Mouse (Mus musculus) embryonic fibroblast, embryonic 13.5 days (primary cell): Measurements from ENCODE around the gene Ext2.

ENCODE experiments used
- CTCF ChIP-seq: IDR thresholded peaks from 2 replicates; pipeline ENCODE4 v1.5.1; 2011; ENCODE audit warnings: mild to moderate bottlenecking, control low read depth, low read length, moderate library complexity, borderline replicate concordance; ENCODE audit not compliant: insufficient read depth
- POLR2A ChIP-seq: IDR thresholded peaks from 2 replicates; pipeline ENCODE4 v1.6.1; 2011; ENCODE audit warnings: low read depth, mild to moderate bottlenecking, control low read depth, low read length, moderate library complexity

GRCm38 (mm10) chr2:93754366-93754765, 68.0 kb downstream of the Ext2 start:
- TF ChIP-seq CTCF (no peak), POLR2A (no peak)
